Mouse (Mus musculus): ENCODE data around the gene Cdh13. TPM values are rescaled to one million over a fixed set of nuclear protein-coding genes. Genes with fewer than 3 reads are reported as not detected.
A peak's percentile ranks its signal among the peaks of the same experiment; 100 is the strongest.

Cdh13 gene
- polyA plus RNA-seq, 1 experiment from 2014 or later: 4.2 TPM

- Histone ChIP-seq H3K4me1 (no peaks in the 10 kb centered on the region), H3K27ac (no peak overlapping the region), H3K36me3 (no peaks in the 10 kb centered on the region), H3K4me2 (no peak overlapping the region), H3K27me3 (no peaks in the 10 kb centered on the region), H3K9ac (no peak overlapping the region), H3K9me3 (replicated peaks) (no peaks in the 10 kb centered on the region), H3K4me3 (replicated peaks) (no peak overlapping the region)
- no peak for ATAC-seq (replicated peaks; ENCODE audit: low FRiP score)
- 78% methylated on average over 4 of the region's 4 CpGs for WGBS
These were observed 205.2 kb downstream of the Cdh13 start for GRCm38 (mm10) chr8:118488735-118489134.

- 70% methylated on average over 8 of the region's 8 CpGs for WGBS
- ATAC-seq (replicated peaks; ENCODE audit: low FRiP score): peak; percentile 49; the same call in 1 of the 2 replicates
- Histone ChIP-seq H3K9me3 (replicated peaks) (no peaks in the 10 kb centered on the region), H3K36me3 (no peaks in the 10 kb centered on the region), H3K4me1 (no peaks in the 10 kb centered on the region), H3K4me3 (replicated peaks) (no peak overlapping the region), H3K4me2 (peak overlapping the region; percentile 4; the same call in 1 of the 2 replicates), H3K27me3 (no peaks in the 10 kb centered on the region), H3K9ac (no peak overlapping the region), H3K27ac (no peak overlapping the region)
These were observed 219.0 kb downstream of the Cdh13 start for GRCm38 (mm10) chr8:118502509-118502908.

- WGBS: 94% methylated on average over 5 of the region's 5 CpGs
- Histone ChIP-seq H3K27me3 (no peaks in the 10 kb centered on the region), H3K4me2 (no peak overlapping the region), H3K4me3 (replicated peaks) (no peak overlapping the region), H3K36me3 (no peaks in the 10 kb centered on the region), H3K9ac (no peak overlapping the region), H3K4me1 (peaks cover 6% of the 10 kb centered on the region; the same call in 1 of the 2 replicates), H3K9me3 (replicated peaks) (no peaks in the 10 kb centered on the region), H3K27ac (no peak overlapping the region)
- no peak for ATAC-seq (replicated peaks; ENCODE audit: low FRiP score)
These were observed 225.9 kb downstream of the Cdh13 start for GRCm38 (mm10) chr8:118509426-118509825.

- no peak overlapping the region for H3K27ac ChIP-seq
These were observed 229.7 kb downstream of the Cdh13 start for GRCm38 (mm10) chr8:118513259-118513658.

GRCm38 (mm10) chr8:118515616-118516015 is 232.1 kb downstream of the Cdh13 start:
- Histone ChIP-seq H3K4me2 (no peak overlapping the region), H3K27ac (no peak overlapping the region), H3K9me3 (replicated peaks) (no peaks in the 10 kb centered on the region), H3K4me3 (replicated peaks) (no peak overlapping the region), H3K27me3 (no peaks in the 10 kb centered on the region), H3K36me3 (no peaks in the 10 kb centered on the region), H3K9ac (no peak overlapping the region), H3K4me1 (peaks cover 14% of the 10 kb centered on the region)
- no peak for ATAC-seq (replicated peaks; ENCODE audit: low FRiP score)
- 88% methylated on average over 5 of the region's 6 CpGs for WGBS

More at GRCm38 (mm10) chr8:118513259-118513658, 229.7 kb downstream of the Cdh13 start:
- ATAC-seq (replicated peaks; ENCODE audit: low FRiP score): no peak
- Histone ChIP-seq H3K9ac (no peak overlapping the region), H3K27me3 (no peaks in the 10 kb centered on the region), H3K9me3 (replicated peaks) (no peaks in the 10 kb centered on the region), H3K36me3 (no peaks in the 10 kb centered on the region), H3K4me2 (no peak overlapping the region), H3K4me1 (peaks cover 12% of the 10 kb centered on the region), H3K4me3 (replicated peaks) (no peak overlapping the region)
- WGBS: 16% methylated on average over 6 of the region's 6 CpGs

GRCm38 (mm10) chr8:118517071-118517470 is 233.5 kb downstream of the Cdh13 start:
- Histone ChIP-seq H3K27ac (no peak overlapping the region), H3K9me3 (replicated peaks) (no peaks in the 10 kb centered on the region), H3K4me2 (no peak overlapping the region), H3K27me3 (no peaks in the 10 kb centered on the region), H3K4me1 (peaks cover 14% of the 10 kb centered on the region), H3K4me3 (replicated peaks) (no peak overlapping the region), H3K9ac (no peak overlapping the region), H3K36me3 (no peaks in the 10 kb centered on the region)
- WGBS: 46% methylated on average over 4 of the region's 4 CpGs
- ATAC-seq (replicated peaks; ENCODE audit: low FRiP score): no peak

- no peaks in the 10 kb centered on the region for H3K27me3 ChIP-seq
- H3K36me3 ChIP-seq: no peaks in the 10 kb centered on the region
- no peak overlapping the region for H3K4me3 ChIP-seq (replicated peaks)
- no peak for ATAC-seq (replicated peaks; ENCODE audit: low FRiP score)
- no peak overlapping the region for H3K9ac ChIP-seq
- H3K9me3 ChIP-seq (replicated peaks): no peaks in the 10 kb centered on the region
- 49% methylated on average over 13 of the region's 13 CpGs for WGBS
- H3K27ac ChIP-seq: no peak overlapping the region
- H3K4me1 ChIP-seq: peaks cover 14% of the 10 kb centered on the region
- no peak overlapping the region for H3K4me2 ChIP-seq
These were observed 234.7 kb downstream of the Cdh13 start for GRCm38 (mm10) chr8:118518030-118518741.

- no peak overlapping the region for H3K4me2 ChIP-seq
- WGBS: 42% methylated on average over 3 of the region's 3 CpGs
- H3K27ac ChIP-seq: no peak overlapping the region
- H3K9me3 ChIP-seq (replicated peaks): no peaks in the 10 kb centered on the region
- H3K27me3 ChIP-seq: no peaks in the 10 kb centered on the region
- H3K4me3 ChIP-seq (replicated peaks): no peak overlapping the region
- H3K9ac ChIP-seq: no peak overlapping the region
- ATAC-seq (replicated peaks; ENCODE audit: low FRiP score): no peak
- H3K36me3 ChIP-seq: no peaks in the 10 kb centered on the region
- peaks cover 8% of the 10 kb centered on the region for H3K4me1 ChIP-seq
These were observed 235.2 kb downstream of the Cdh13 start for GRCm38 (mm10) chr8:118518742-118519102.

GRCm38 (mm10) chr8:118523922-118524321 is 240.4 kb downstream of the Cdh13 start:
- Histone ChIP-seq H3K27me3 (no peaks in the 10 kb centered on the region), H3K4me3 (replicated peaks) (no peak overlapping the region), H3K4me2 (no peak overlapping the region), H3K9me3 (replicated peaks) (no peaks in the 10 kb centered on the region), H3K9ac (no peak overlapping the region), H3K36me3 (no peaks in the 10 kb centered on the region), H3K27ac (no peak overlapping the region), H3K4me1 (no peaks in the 10 kb centered on the region)
- no peak for ATAC-seq (replicated peaks; ENCODE audit: low FRiP score)
- WGBS: 83% methylated on average over 1 of the region's 1 CpGs

GRCm38 (mm10) chr8:118538816-118539558 is 255.5 kb downstream of the Cdh13 start:
- Histone ChIP-seq H3K9me3 (replicated peaks) (no peaks in the 10 kb centered on the region), H3K4me1 (no peaks in the 10 kb centered on the region), H3K27ac (no peak overlapping the region), H3K4me2 (no peak overlapping the region), H3K36me3 (no peaks in the 10 kb centered on the region), H3K9ac (no peak overlapping the region), H3K4me3 (replicated peaks) (no peak overlapping the region), H3K27me3 (no peaks in the 10 kb centered on the region)
- no peak for ATAC-seq (replicated peaks; ENCODE audit: low FRiP score)
- 79% methylated on average over 8 of the region's 8 CpGs for WGBS

GRCm38 (mm10) chr8:118539559-118539819 is 256.0 kb downstream of the Cdh13 start:
- H3K4me2 ChIP-seq: no peak overlapping the region
- no peak overlapping the region for H3K4me3 ChIP-seq (replicated peaks)
- ATAC-seq (replicated peaks; ENCODE audit: low FRiP score): no peak
- 39% methylated on average over 5 of the region's 5 CpGs for WGBS
- H3K36me3 ChIP-seq: no peaks in the 10 kb centered on the region
- H3K9me3 ChIP-seq (replicated peaks): no peaks in the 10 kb centered on the region
- H3K27ac ChIP-seq: no peak overlapping the region
- H3K27me3 ChIP-seq: no peaks in the 10 kb centered on the region
- no peak overlapping the region for H3K9ac ChIP-seq
- no peaks in the 10 kb centered on the region for H3K4me1 ChIP-seq

GRCm38 (mm10) chr8:118539941-118540340 is 256.4 kb downstream of the Cdh13 start:
- 85% methylated on average over 4 of the region's 4 CpGs for WGBS
- Histone ChIP-seq H3K27ac (no peak overlapping the region), H3K4me2 (no peak overlapping the region), H3K27me3 (no peaks in the 10 kb centered on the region), H3K9me3 (replicated peaks) (no peaks in the 10 kb centered on the region), H3K4me1 (no peaks in the 10 kb centered on the region), H3K9ac (no peak overlapping the region), H3K36me3 (no peaks in the 10 kb centered on the region), H3K4me3 (replicated peaks) (no peak overlapping the region)
- no peak for ATAC-seq (replicated peaks; ENCODE audit: low FRiP score)
